Mouse (Mus musculus) brown adipose tissue, adult 24 weeks (tissue): ENCODE results near the gene Abi3bp. TPM values are rescaled to one million over a fixed set of nuclear protein-coding genes. Genes with fewer than 3 reads are reported as not detected.

Experiments used
- H3K27ac ChIP-seq: fragments of 200-500 bp; replicated peaks from 2 replicates; pipeline ENCODE4 v1.5.1; 2012; ENCODE audit warnings: low read depth, mild to moderate bottlenecking, low read length
- H3K4me1 ChIP-seq: fragments of 200-500 bp; 2 replicates; pipeline ENCODE4 v1.6.1; 2012; ENCODE audit warnings: low read length, mixed read lengths; ENCODE audit not compliant: control insufficient read depth, insufficient read depth, insufficient read length
- H3K4me3 ChIP-seq: fragments of 200-500 bp; 2 replicates; pipeline ENCODE4 v1.5.1; 2012; ENCODE audit warnings: low read depth, mild to moderate bottlenecking, low read length, moderate library complexity; ENCODE audit not compliant: insufficient read depth
- polyA plus RNA-seq: library from polyadenylated mRNA; stranded (reverse); fragments of >200 nt; gene quantifications from 2 replicates; pipeline ENCODE4 v1.2.4, GENCODE M21; 2012; ENCODE audit not compliant: missing spikeins, insufficient read depth, insufficient read length

The Abi3bp gene
- polyA plus RNA-seq, 1 experiment = 8.9 TPM

GRCm38 (mm10) chr16:56495266-56495665 is 17.6 kb downstream of the Abi3bp start:
- H3K4me3 ChIP-seq = no peak overlapping the region
- H3K27ac ChIP-seq = no peak overlapping the region
- no peaks in the 10 kb centered on the region for H3K4me1 ChIP-seq

GRCm38 (mm10) chr16:56496743-56497142 is 19.1 kb downstream of the Abi3bp start:
- H3K27ac ChIP-seq = no peak overlapping the region
- H3K4me3 ChIP-seq = no peak overlapping the region
- no peaks in the 10 kb centered on the region for H3K4me1 ChIP-seq

GRCm38 (mm10) chr16:56498680-56499079 is 21.0 kb downstream of the Abi3bp start:
- H3K27ac ChIP-seq = no peak overlapping the region
- H3K4me1 ChIP-seq = no peaks in the 10 kb centered on the region
- no peak overlapping the region for H3K4me3 ChIP-seq

GRCm38 (mm10) chr16:56500441-56500840 is 22.8 kb downstream of the Abi3bp start:
- H3K4me3 ChIP-seq = no peak overlapping the region

GRCm38 (mm10) chr16:56501101-56501500 is 23.4 kb downstream of the Abi3bp start:
- no peak overlapping the region for H3K4me3 ChIP-seq
- no peak overlapping the region for H3K27ac ChIP-seq
- H3K4me1 ChIP-seq = no peaks in the 10 kb centered on the region

More at GRCm38 (mm10) chr16:56500441-56500840, 22.8 kb downstream of the Abi3bp start:
- no peak overlapping the region for H3K27ac ChIP-seq
- H3K4me1 ChIP-seq = no peaks in the 10 kb centered on the region

- no peak overlapping the region for H3K4me3 ChIP-seq
- H3K27ac ChIP-seq = no peak overlapping the region
- no peaks in the 10 kb centered on the region for H3K4me1 ChIP-seq
Observed at GRCm38 (mm10) chr16:56501513-56501912, 23.8 kb downstream of the Abi3bp start.

GRCm38 (mm10) chr16:56502134-56502533 is 24.5 kb downstream of the Abi3bp start:
- Histone ChIP-seq H3K27ac (no peak overlapping the region), H3K4me3 (no peak overlapping the region)

GRCm38 (mm10) chr16:56503941-56504340 is 26.3 kb downstream of the Abi3bp start:
- no peak overlapping the region for H3K4me3 ChIP-seq
- H3K4me1 ChIP-seq = no peaks in the 10 kb centered on the region
- H3K27ac ChIP-seq = no peak overlapping the region

More at GRCm38 (mm10) chr16:56502134-56502533, 24.5 kb downstream of the Abi3bp start:
- no peaks in the 10 kb centered on the region for H3K4me1 ChIP-seq

GRCm38 (mm10) chr16:56518024-56518423 is 40.3 kb downstream of the Abi3bp start:
- H3K4me3 ChIP-seq = no peak overlapping the region
- H3K27ac ChIP-seq = no peak overlapping the region; the same call in 1 of the 2 replicates
- H3K4me1 ChIP-seq = no peaks in the 10 kb centered on the region

GRCm38 (mm10) chr16:56524359-56524758 is 46.7 kb downstream of the Abi3bp start:
- no peak overlapping the region for H3K27ac ChIP-seq
- no peak overlapping the region for H3K4me3 ChIP-seq
- no peaks in the 10 kb centered on the region; the same call in 1 of the 2 replicates for H3K4me1 ChIP-seq

GRCm38 (mm10) chr16:56526482-56526881 is 48.8 kb downstream of the Abi3bp start:
- Histone ChIP-seq H3K27ac (no peak overlapping the region), H3K4me1 (no peaks in the 10 kb centered on the region; the same call in 1 of the 2 replicates), H3K4me3 (no peak overlapping the region)

GRCm38 (mm10) chr16:56528079-56528688 is 50.5 kb downstream of the Abi3bp start:
- no peak overlapping the region for H3K4me3 ChIP-seq
- H3K4me1 ChIP-seq = no peaks in the 10 kb centered on the region; the same call in 1 of the 2 replicates
- H3K27ac ChIP-seq = no peak overlapping the region

- H3K4me3 ChIP-seq = no peak overlapping the region
- H3K4me1 ChIP-seq = no peaks in the 10 kb centered on the region
- no peak overlapping the region for H3K27ac ChIP-seq
Observed at GRCm38 (mm10) chr16:56579536-56579935, 101.9 kb downstream of the Abi3bp start.

GRCm38 (mm10) chr16:56593581-56593980 is 115.9 kb downstream of the Abi3bp start:
- Histone ChIP-seq H3K27ac (no peak overlapping the region; the same call in 1 of the 2 replicates), H3K4me3 (no peak overlapping the region), H3K4me1 (peaks cover 5% of the 10 kb centered on the region)

- H3K27ac ChIP-seq = peak overlapping the region; percentile 30; the same call in 1 of the 2 replicates
- H3K4me3 ChIP-seq = no peak overlapping the region
- peaks cover 5% of the 10 kb centered on the region for H3K4me1 ChIP-seq
Observed at GRCm38 (mm10) chr16:56594866-56595265, 117.2 kb downstream of the Abi3bp start.

- H3K4me1 ChIP-seq = peaks cover 5% of the 10 kb centered on the region
- peak overlapping the region; percentile 68; the same call in 1 of the 2 replicates for H3K27ac ChIP-seq
- no peak overlapping the region for H3K4me3 ChIP-seq
Observed at GRCm38 (mm10) chr16:56598427-56598826, 120.7 kb downstream of the Abi3bp start.
